Mouse (Mus musculus): ENCODE results near the gene Zdhhc8.

The Zdhhc8 gene

GRCm38 (mm10) chr16:18234671-18235388, at the start of gene Zdhhc8:
TSS of gene Zdhhc8 (minus strand) at chr16:18235136.
- peak; percentile 75 for DNase-seq (ENCODE audit: low spot score)

- DNase-seq (ENCODE audit: low spot score): no peak
These were observed 40.2 kb upstream of the Zdhhc8 start for GRCm38 (mm10) chr16:18275166-18275565.

- DNase-seq (ENCODE audit: low spot score): no peak
These were observed 33.2 kb upstream of the Zdhhc8 start for GRCm38 (mm10) chr16:18268182-18268581.

- no peak for DNase-seq (ENCODE audit: low spot score)
These were observed 30.1 kb upstream of the Zdhhc8 start for GRCm38 (mm10) chr16:18265024-18265423.

- no peak for DNase-seq (ENCODE audit: low spot score)
These were observed 23.3 kb upstream of the Zdhhc8 start, which contains the start of gene Gm49776 for GRCm38 (mm10) chr16:18258221-18258620. TSS of gene Gm49776 (minus strand) at chr16:18258321.

- no peak for DNase-seq (ENCODE audit: low spot score)
These were observed 18.9 kb upstream of the Zdhhc8 start for GRCm38 (mm10) chr16:18253866-18254265.

GRCm38 (mm10) chr16:18252736-18253135, 17.8 kb upstream of the Zdhhc8 start:
- DNase-seq (ENCODE audit: low spot score): no peak

GRCm38 (mm10) chr16:18250828-18251790, 16.2 kb upstream of the Zdhhc8 start:
- DNase-seq (ENCODE audit: low spot score): no peak

- no peak for DNase-seq (ENCODE audit: low spot score)
These were observed 15.3 kb upstream of the Zdhhc8 start for GRCm38 (mm10) chr16:18250231-18250630.

GRCm38 (mm10) chr16:18249364-18249967, 14.5 kb upstream of the Zdhhc8 start:
- peak; percentile 57 for DNase-seq (ENCODE audit: low spot score)

GRCm38 (mm10) chr16:18248433-18249363, 13.8 kb upstream of the Zdhhc8 start, which contains the start of the genes Trmt2a and Ranbp1:
TSS of gene Trmt2a (plus strand) at chr16:18248679.
TSS of gene Ranbp1 (minus strand) at chr16:18248732.
- DNase-seq (ENCODE audit: low spot score): peak; percentile 99

GRCm38 (mm10) chr16:18247521-18248399, 12.8 kb upstream of the Zdhhc8 start:
- DNase-seq (ENCODE audit: low spot score): no peak

GRCm38 (mm10) chr16:18241581-18241980, 6.6 kb upstream of the Zdhhc8 start:
- no peak for DNase-seq (ENCODE audit: low spot score)

GRCm38 (mm10) chr16:18236676-18237501, 2.0 kb upstream of the Zdhhc8 start:
- no peak for DNase-seq (ENCODE audit: low spot score)

GRCm38 (mm10) chr16:18235389-18236065, 591 bp upstream of the Zdhhc8 start:
- DNase-seq (ENCODE audit: low spot score): peak; percentile 80

- DNase-seq (ENCODE audit: low spot score): no peak
These were observed 841 bp downstream of the Zdhhc8 start for GRCm38 (mm10) chr16:18233919-18234670.

- DNase-seq (ENCODE audit: low spot score): no peak
These were observed 1.5 kb downstream of the Zdhhc8 start for GRCm38 (mm10) chr16:18233451-18233850.

GRCm38 (mm10) chr16:18231451-18231850, 3.5 kb downstream of the Zdhhc8 start:
- no peak for DNase-seq (ENCODE audit: low spot score)
